Comparison of ENCODE assay signal across 17 mouse cellular contexts in genomic region chr6:113920466-113920865, GRCm38 (mm10).
"Had no signal": no experiment of that assay in that cellular context is flagged by ENCODE, and none has a peak within 500 bp of the region (broad histone marks: within the 10 kb centered on the region; RNA-seq: fewer than 3 reads in every experiment).

No protein-coding gene starts in this region.

- DNase-seq: left cerebral cortex, postnatal 4 days; liver; liver, embryonic 13.5 days; liver, postnatal 0 days; lung, adult 18-20 months; lung, adult 2 months; lung, embryonic 14.5 days; lung, postnatal 10 days; lung, postnatal 14 days; lung, postnatal 36 days; lung, postnatal 4 days; midbrain, embryonic 14.5 days had no signal

- ATAC-seq: liver, embryonic 12.5 days; liver, postnatal 0 days; lung, postnatal 0 days; midbrain, embryonic 13.5 days; midbrain, embryonic 15.5 days; midbrain, embryonic 16.5 days had no signal
